ENCODE assay signal across 8 mouse cellular contexts in genomic region chr1:82838469-82839295, GRCm38 (mm10). TPM values are rescaled to one million over a fixed set of nuclear protein-coding genes. Genes with fewer than 3 reads are reported as not detected.
DNase-seq lines count a peak whose midpoint lies in the region; ATAC-seq and TF ChIP-seq lines count a peak whose summit lies in the region.

No protein-coding gene starts in this region.

- in situ Hi-C loops in ES-E14 (cut with MboI; ENCODE audit: low sequenced_read_pairs in 2 of 2, unreplicated experiment in 2 of 2) = no loop called here

- no peaks in the 10 kb centered on the region for H3K9me3 ChIP-seq in ES-E14 (ENCODE audit: control insufficient read depth, insufficient read depth, low read depth, low read length)
- no peaks in the 10 kb centered on the region for H3K9me3 ChIP-seq in forebrain, embryonic 15.5 days
- H3K9me3 ChIP-seq in liver, embryonic 13.5 days (replicated peaks) = no peaks in the 10 kb centered on the region

- no peak for TF ChIP-seq EP300 in heart, adult 2 months (IDR thresholded peaks at IDR 0.05; ENCODE audit: insufficient read depth, low read depth, low read length)

- no peak for TF ChIP-seq CTCF in heart, adult 2 months (IDR thresholded peaks at IDR 0.05)

- 39% methylated on average over 18 of the region's 18 CpGs for WGBS in heart, adult 2 months
- 32% methylated on average over 18 of the region's 18 CpGs for WGBS in forebrain, embryonic 15.5 days
- WGBS in liver, embryonic 13.5 days (ENCODE audit: insufficient replicate concordance) = 26% methylated on average over 18 of the region's 18 CpGs

- no peak overlapping the region for H3K9ac ChIP-seq in heart, adult 2 months (ENCODE audit: low read depth, low read length)
- peak overlapping the region; percentile 13; the same call in 1 of the 2 replicates for H3K9ac ChIP-seq in ES-E14 (ENCODE audit: insufficient read depth, low read depth, low read length, poor library complexity, severe bottlenecking)
- H3K9ac ChIP-seq in forebrain, embryonic 15.5 days (replicated peaks) = peak overlapping the region; percentile 94
- H3K9ac ChIP-seq in liver, embryonic 13.5 days = peak overlapping the region; percentile 99

- H3K27ac ChIP-seq in heart, adult 2 months = no peak overlapping the region; the same call in 1 of the 2 replicates
- no peak overlapping the region; the same call in 1 of the 2 replicates for H3K27ac ChIP-seq in ES-E14 (ENCODE audit: insufficient read depth, low read depth, low read length, poor library complexity, severe bottlenecking)
- peak overlapping the region; percentile 88 for H3K27ac ChIP-seq in forebrain, embryonic 15.5 days (replicated peaks)
- H3K27ac ChIP-seq in liver, embryonic 13.5 days = peak overlapping the region; percentile 97

- H3K4me1 ChIP-seq in heart, adult 2 months (ENCODE audit: control insufficient read depth, insufficient read depth, low read length) = peaks cover 5% of the 10 kb centered on the region
- H3K4me1 ChIP-seq in ES-E14 (ENCODE audit: control insufficient read depth in 2 of 2, insufficient read depth in 2 of 2, low read length in 2 of 2, poor library complexity in 1 of 2) = peaks cover 2 to 4% of the 10 kb centered on the region in 2 experiments; a peak in 2 of 4 replicates
- peaks cover 36% of the 10 kb centered on the region for H3K4me1 ChIP-seq in forebrain, embryonic 15.5 days
- peaks cover 87% of the 10 kb centered on the region for H3K4me1 ChIP-seq in liver, embryonic 13.5 days (replicated peaks)

- intact Hi-C loops in heart, adult 2 months (cut with DNase I) = loop anchor here (1.0 to 2.0 kb wide), 2 partner anchors 52 to 149 kb away; no protein-coding TSS in a partner anchor

- peaks cover 8% of the 10 kb centered on the region for H3K79me2 ChIP-seq in heart, adult 2 months (replicated peaks; ENCODE audit: control insufficient read depth, insufficient read depth, low read length)

- no peak for DNase-seq in heart, adult 2 months
- DNase-seq in heart, adult 9 months (ENCODE audit: low spot score in 2 of 2) = no peak
- DNase-seq in ES-E14 (ENCODE audit: low read depth, low spot score) = no peak
- peak; percentile 43 for DNase-seq in liver, embryonic 13.5 days
- DNase-seq in right cerebral cortex, adult 2 months (ENCODE audit: low spot score in 2 of 2) = no peak
- no peak for DNase-seq in urinary bladder, adult 18-20 months (ENCODE audit: low spot score in 2 of 2)
- no peak for DNase-seq in ovary, postnatal 36 days (ENCODE audit: low spot score)

- H3K4me2 ChIP-seq in forebrain, embryonic 15.5 days (replicated peaks) = peak overlapping the region; percentile 64
- peak overlapping the region; percentile 77 for H3K4me2 ChIP-seq in liver, embryonic 13.5 days

- no peak for TF ChIP-seq POLR2A in heart, adult 2 months (IDR thresholded peaks at IDR 0.05; ENCODE audit: insufficient read depth, low read depth, low read length)

- H3K27me3 ChIP-seq in heart, adult 2 months (ENCODE audit: control insufficient read depth, insufficient read depth, low read length) = no peaks in the 10 kb centered on the region
- H3K27me3 ChIP-seq in forebrain, embryonic 15.5 days = no peaks in the 10 kb centered on the region
- H3K27me3 ChIP-seq in liver, embryonic 13.5 days = no peaks in the 10 kb centered on the region

- ATAC-seq in forebrain, embryonic 15.5 days (replicated peaks) = peak; percentile 0
- ATAC-seq in liver, embryonic 13.5 days (ENCODE audit: low read depth) = no peak

- H3K4me3 ChIP-seq in heart, adult 2 months = peak overlapping the region; percentile 96
- H3K4me3 ChIP-seq in ES-E14 (ENCODE audit: insufficient read depth in 1 of 2, low read depth in 1 of 2, low read length in 2 of 2, poor library complexity in 1 of 2, severe bottlenecking in 1 of 2) = peak overlapping the region; percentile 36 to 53; a peak in 3 of 4 replicates
- peak overlapping the region; percentile 99 for H3K4me3 ChIP-seq in forebrain, embryonic 15.5 days
- H3K4me3 ChIP-seq in liver, embryonic 13.5 days (replicated peaks) = peak overlapping the region; percentile 99

- H3K36me3 ChIP-seq in heart, adult 2 months (ENCODE audit: control insufficient read depth, insufficient read depth, low read length) = peaks cover 7% of the 10 kb centered on the region; the same call in 1 of the 2 replicates
- peaks cover 6% of the 10 kb centered on the region; the same call in 1 of the 2 replicates for H3K36me3 ChIP-seq in ES-E14 (ENCODE audit: control insufficient read depth, insufficient read depth, low read length, poor library complexity, severe bottlenecking)
- H3K36me3 ChIP-seq in forebrain, embryonic 15.5 days = peaks cover 3% of the 10 kb centered on the region; the same call in 1 of the 2 replicates
- peaks cover 21% of the 10 kb centered on the region for H3K36me3 ChIP-seq in liver, embryonic 13.5 days

TF ChIP-seq in ES-E14, 5 proteins besides CTCF, POLR2A, EP300 and RAD21:
- TF ChIP-seq ZNF384 (IDR thresholded peaks at IDR 0.05; ENCODE audit: low read depth, low read length) (no peak), CHD2 (IDR thresholded peaks at IDR 0.05; ENCODE audit: low read depth, low read length) (no peak), MAFK (IDR thresholded peaks at IDR 0.05; ENCODE audit: insufficient read depth, low read depth, low read length) (peak; percentile 86)
TF ChIP-seq in ES-E14: peak in this region for 1.

RNA-seq across cellular contexts. Expression of gene Agfg1, which starts 0.6 kb away (rescaled TPM):
- total RNA-seq in heart, adult 2 months (2021) = 10 to 100 TPM; 27.9 to 29.8 TPM
- 28.2 and 47.5 TPM in 2 replicates for polyA plus RNA-seq in heart, adult 2 months (2012; rRNA removed)
- 46.1 and 66.6 TPM in 2 replicates for total RNA-seq in ES-E14 (2012; rRNA removed)
- 34.6 and 36.8 TPM in 2 replicates for polyA plus RNA-seq in forebrain, embryonic 15.5 days (2015; fragmentation: Nextera tagmentation; extraction: Ambion mirVana)
- 47.2 and 53.9 TPM in 2 replicates for polyA plus RNA-seq in liver, embryonic 13.5 days (2015; fragmentation: Nextera tagmentation; extraction: Ambion mirVana)

Comparison
In these comparisons a context has a peak if more than half of its experiments do, and no peak if none do; other contexts are left out.
1. H3K27ac ChIP-seq: peak in forebrain, embryonic 15.5 days (single experiment) and liver, embryonic 13.5 days (single experiment); none in heart, adult 2 months (single experiment) and ES-E14 (single experiment).
2. H3K4me3 ChIP-seq: peak in every context shown above with its lines; median percentile 99 in forebrain, embryonic 15.5 days; 99 in liver, embryonic 13.5 days; 96 in heart, adult 2 months; 44 in ES-E14.